Comparison of ENCODE assay signal across 12 mouse cellular contexts in genomic region chr2:37829758-37830275, GRCm38 (mm10). TPM values are rescaled to one million over a fixed set of nuclear protein-coding genes. Genes with fewer than 3 reads are reported as not detected.
A peak's percentile ranks its signal among the peaks of the same experiment; 100 is the strongest.
DNase-seq lines count a peak whose midpoint lies in the region; ATAC-seq and TF ChIP-seq lines count a peak whose summit lies in the region.
"Had no signal": no experiment of that assay in that cellular context is flagged by ENCODE, and none has a peak within 500 bp of the region (broad histone marks: within the 10 kb centered on the region; RNA-seq: fewer than 3 reads in every experiment).

No protein-coding gene starts in this region.

- H3K27me3 ChIP-seq in neural tube, embryonic 11.5 days (ENCODE audit: control insufficient read depth, insufficient read depth, low read length) = no peaks in the 10 kb centered on the region
- H3K27me3 ChIP-seq in forebrain, embryonic 15.5 days = no peaks in the 10 kb centered on the region
- no peaks in the 10 kb centered on the region for H3K27me3 ChIP-seq in lung, embryonic 14.5 days (ENCODE audit: insufficient read depth, low read length)
- H3K27me3 ChIP-seq in liver, embryonic 12.5 days (replicated peaks) = no peaks in the 10 kb centered on the region
- H3K27me3 ChIP-seq: liver, embryonic 15.5 days had no signal

- WGBS in neural tube, embryonic 11.5 days = 42% methylated on average over 9 of the region's 9 CpGs
- WGBS in forebrain, embryonic 15.5 days = 9% methylated on average over 9 of the region's 9 CpGs
- 51% methylated on average over 8 of the region's 9 CpGs for WGBS in lung, embryonic 14.5 days
- WGBS in liver, embryonic 12.5 days (ENCODE audit: insufficient replicate concordance) = 65% methylated on average over 9 of the region's 9 CpGs

- H3K4me1 ChIP-seq in neural tube, embryonic 11.5 days (ENCODE audit: control insufficient read depth, insufficient read depth, low read length) = peaks cover 5% of the 10 kb centered on the region; the same call in 1 of the 2 replicates
- H3K4me1 ChIP-seq in forebrain, embryonic 15.5 days = peaks cover 28% of the 10 kb centered on the region
- H3K4me1 ChIP-seq in lung, embryonic 14.5 days (ENCODE audit: insufficient read depth) = no peaks in the 10 kb centered on the region
- H3K4me1 ChIP-seq in liver, embryonic 12.5 days = no peaks in the 10 kb centered on the region
- H3K4me1 ChIP-seq: liver, embryonic 15.5 days had no signal

- no peak overlapping the region for H3K9ac ChIP-seq in neural tube, embryonic 11.5 days (ENCODE audit: low read length)
- no peak overlapping the region for H3K9ac ChIP-seq in forebrain, embryonic 15.5 days (replicated peaks)
- no peak overlapping the region for H3K9ac ChIP-seq in lung, embryonic 14.5 days
- H3K9ac ChIP-seq in liver, embryonic 12.5 days = no peak overlapping the region
- H3K9ac ChIP-seq: liver, embryonic 15.5 days had no signal

- DNase-seq in neural tube, embryonic 11.5 days (ENCODE audit: low spot score) = no peak
- DNase-seq in neural tube, embryonic 10.5 days (ENCODE audit: extremely low spot score, low spot score) = no peak
- no peak for DNase-seq in lung, embryonic 14.5 days
- peak; percentile 86 for DNase-seq in retina, postnatal 1 day
- DNase-seq in layer of hippocampus, adult 18-20 months (ENCODE audit: low spot score in 2 of 2) = no peak
- DNase-seq in gastrocnemius, postnatal 14 days = no peak
- DNase-seq: gastrocnemius, adult 2 months; heart, postnatal 36 days had no signal

- intact Hi-C loops in gastrocnemius, postnatal 14 days (cut with DNase I; ENCODE audit: low total_unique reads) = no loop called here

- peak; percentile 74 for ATAC-seq in neural tube, embryonic 11.5 days (ENCODE audit: insufficient read depth, low FRiP score, low TSS enrichment)
- peak; percentile 71 for ATAC-seq in forebrain, embryonic 15.5 days (replicated peaks)
- ATAC-seq in lung, embryonic 14.5 days (ENCODE audit: insufficient read depth) = 0 out of 2 replicates have a peak, but pooled peaks have one; percentile 41
- ATAC-seq in liver, embryonic 12.5 days = no peak

- no peak overlapping the region for H3K27ac ChIP-seq in neural tube, embryonic 11.5 days (ENCODE audit: low read depth, low read length)
- H3K27ac ChIP-seq in forebrain, embryonic 15.5 days (replicated peaks) = peak overlapping the region; percentile 70
- no peak overlapping the region for H3K27ac ChIP-seq in lung, embryonic 14.5 days (ENCODE audit: low read depth)
- no peak overlapping the region for H3K27ac ChIP-seq in liver, embryonic 12.5 days
- H3K27ac ChIP-seq: gastrocnemius, adult 2 months; liver, embryonic 15.5 days had no signal

- H3K4me3 ChIP-seq in neural tube, embryonic 11.5 days (ENCODE audit: low read depth, low read length) = no peak overlapping the region
- no peak overlapping the region for H3K4me3 ChIP-seq in forebrain, embryonic 15.5 days
- H3K4me3 ChIP-seq in lung, embryonic 14.5 days (ENCODE audit: low read depth, low read length) = no peak overlapping the region
- H3K4me3 ChIP-seq in liver, embryonic 12.5 days = no peak overlapping the region
- H3K4me3 ChIP-seq: gastrocnemius, adult 2 months; liver, embryonic 15.5 days; myocyte had no signal

- H3K9me3 ChIP-seq in neural tube, embryonic 11.5 days (ENCODE audit: control insufficient read depth, low read length) = no peaks in the 10 kb centered on the region
- H3K9me3 ChIP-seq in forebrain, embryonic 15.5 days = no peaks in the 10 kb centered on the region
- H3K9me3 ChIP-seq in lung, embryonic 14.5 days (ENCODE audit: low read depth, low read length) = no peaks in the 10 kb centered on the region
- H3K9me3 ChIP-seq in liver, embryonic 12.5 days (replicated peaks) = no peaks in the 10 kb centered on the region
- H3K9me3 ChIP-seq: liver, embryonic 15.5 days had no signal

- H3K4me2 ChIP-seq in neural tube, embryonic 11.5 days (ENCODE audit: low read depth) = no peak overlapping the region
- no peak overlapping the region for H3K4me2 ChIP-seq in forebrain, embryonic 15.5 days (replicated peaks)
- H3K4me2 ChIP-seq in lung, embryonic 14.5 days = no peak overlapping the region
- no peak overlapping the region for H3K4me2 ChIP-seq in liver, embryonic 12.5 days
- H3K4me2 ChIP-seq: liver, embryonic 15.5 days had no signal

- H3K36me3 ChIP-seq in neural tube, embryonic 11.5 days (ENCODE audit: control insufficient read depth, insufficient read depth, low read length) = no peaks in the 10 kb centered on the region
- H3K36me3 ChIP-seq in forebrain, embryonic 15.5 days = no peaks in the 10 kb centered on the region
- H3K36me3 ChIP-seq in lung, embryonic 14.5 days (ENCODE audit: insufficient read depth) = peaks cover 8% of the 10 kb centered on the region; the same call in 1 of the 2 replicates
- no peaks in the 10 kb centered on the region for H3K36me3 ChIP-seq in liver, embryonic 12.5 days
- H3K36me3 ChIP-seq: liver, embryonic 15.5 days had no signal

- TF ChIP-seq CTCF in lung, embryonic 14.5 days (IDR thresholded peaks at IDR 0.05; ENCODE audit: low read depth) = no peak

RNA-seq across cellular contexts. Expression of gene Crb2, which starts 53.8 kb away (rescaled TPM):
- 7.4 and 8.4 TPM in 2 replicates for polyA plus RNA-seq in neural tube, embryonic 11.5 days (2014; fragmentation: Nextera tagmentation; extraction: Ambion mirVana)
- 7.1 and 8.4 TPM in 2 replicates for polyA plus RNA-seq in forebrain, embryonic 15.5 days (2015; fragmentation: Nextera tagmentation; extraction: Ambion mirVana)
- 1.5 and 1.8 TPM in 2 replicates for polyA plus RNA-seq in lung, embryonic 14.5 days (2014; fragmentation: Nextera tagmentation; extraction: Ambion mirVana)
- 1 to 10 TPM; 2.8 to 3.1 TPM for total RNA-seq in layer of hippocampus, adult 18-20 months (2021)
- 1.5 and 1.6 TPM in 2 replicates for polyA plus RNA-seq in liver, embryonic 12.5 days (2016; fragmentation: Nextera tagmentation; extraction: Ambion mirVana)
- under 1 TPM; 0.11 to 0.12 TPM for total RNA-seq in gastrocnemius, postnatal 14 days (2021)
- total RNA-seq: gastrocnemius, adult 2 months had no signal
- polyA plus RNA-seq: myocyte had no signal
